Mouse (Mus musculus) lung, adult 2 months (tissue): ENCODE measurements around the gene Pate4.

Experiments
- CTCF ChIP-seq: fragments of 200-500 bp; IDR thresholded peaks from 2 replicates; pipeline ENCODE4 v1.5.1; 2011; ENCODE audit warnings: mild to moderate bottlenecking, low read length, control low read depth; ENCODE audit not compliant: insufficient read depth
- POLR2A ChIP-seq: fragments of 200-500 bp; IDR thresholded peaks from 2 replicates; pipeline ENCODE4 v1.6.1; 2011; ENCODE audit warnings: low read depth, mild to moderate bottlenecking, control low read depth, low read length, borderline replicate concordance; ENCODE audit errors: extremely low read depth

GRCm38 (mm10) chr9:35607647-35608405, 3.9 kb downstream of the Pate4 start:
- TF ChIP-seq CTCF = no peak
- TF ChIP-seq POLR2A = no peak
